Mouse (Mus musculus) hindbrain, embryonic 13.5 days (tissue): ENCODE measurements at regions not wholly inside any gene's neighbourhood (a gene's known extent, or its start where the extent isn't known, plus 50 kb on each side); places are given as distances from the start of the nearest gene placed in this dataset.

Experiments used
- ATAC-seq: fragments of 200-750 bp; cut with Nextera tagmentation; 2 replicates; pipeline ENCODE4 v1.8.0; 2017; ENCODE audit warnings: moderate TSS enrichment; ENCODE audit not compliant: low FRiP score
- H3K27ac ChIP-seq: fragments of 300-500 bp; sonication (generic); 2 replicates; pipeline ENCODE4 v1.5.1; 2015; ENCODE audit warnings: inconsistent platforms, mild to moderate bottlenecking, moderate library complexity
- H3K27me3 ChIP-seq: fragments of 300-500 bp; sonication (generic); 2 replicates; pipeline ENCODE4 v1.6.1; 2015; ENCODE audit warnings: mild to moderate bottlenecking, inconsistent platforms
- H3K36me3 ChIP-seq: fragments of 300-500 bp; sonication (generic); 2 replicates; pipeline ENCODE4 v1.6.1; 2015; ENCODE audit warnings: mild to moderate bottlenecking, inconsistent platforms
- H3K4me1 ChIP-seq: fragments of 300-500 bp; sonication (generic); replicated peaks from 2 replicates; pipeline ENCODE4 v1.6.1; 2015; ENCODE audit warnings: inconsistent platforms
- H3K4me2 ChIP-seq: fragments of 300-500 bp; sonication (generic); 2 replicates; pipeline ENCODE4 v1.6.1; 2015; ENCODE audit warnings: inconsistent platforms, mild to moderate bottlenecking, moderate library complexity
- H3K4me3 ChIP-seq: fragments of 300-500 bp; sonication (generic); 2 replicates; pipeline ENCODE4 v1.5.1; 2015; ENCODE audit warnings: mild to moderate bottlenecking, inconsistent platforms
- H3K9ac ChIP-seq: fragments of 300-500 bp; sonication (generic); 2 replicates; pipeline ENCODE4 v1.6.1; 2015; ENCODE audit warnings: mild to moderate bottlenecking, inconsistent platforms
- H3K9me3 ChIP-seq: fragments of 300-500 bp; sonication (generic); 2 replicates; pipeline ENCODE4 v1.6.1; 2016; ENCODE audit warnings: inconsistent platforms
- WGBS: fragments of 180-500 bp; shearing (Covaris S2); methylation state at CpG from one replicate; pipeline ENCODE4 v1.1.7; 2015; 5-methylcytosine and 5-hydroxymethylcytosine counted together

DNA sequence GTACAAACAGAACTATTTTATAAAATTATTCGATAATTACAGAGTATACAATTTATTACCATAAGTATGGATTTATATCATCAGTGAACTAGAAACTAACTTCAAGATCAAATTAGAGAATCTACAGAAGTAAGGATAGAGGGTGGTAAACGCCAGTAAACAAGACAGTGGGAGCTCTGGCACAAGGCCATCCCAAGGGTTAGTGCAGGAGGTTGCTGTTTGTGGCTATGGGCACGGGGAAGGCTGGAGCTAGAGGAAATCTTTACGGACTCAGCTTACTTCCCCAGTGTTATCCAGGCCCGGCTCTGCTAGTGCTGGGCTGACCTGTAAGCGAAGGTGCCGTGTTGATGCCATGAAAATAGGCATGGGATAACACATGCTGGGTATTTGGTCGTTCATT lies 220.5 kb upstream of the Api5 start:
- ATAC-seq = no peak
- no peak overlapping the region for H3K9ac ChIP-seq
- H3K36me3 ChIP-seq = no peaks in the 10 kb centered on the region
- no peaks in the 10 kb centered on the region for H3K4me1 ChIP-seq
- H3K9me3 ChIP-seq = no peaks in the 10 kb centered on the region
- no peaks in the 10 kb centered on the region for H3K27me3 ChIP-seq
- WGBS = 84% methylated on average over 8 of the region's 8 CpGs
- no peak overlapping the region for H3K4me2 ChIP-seq
- no peak overlapping the region for H3K4me3 ChIP-seq
- no peak overlapping the region for H3K27ac ChIP-seq
